Mouse (Mus musculus): ENCODE data around the gene Slit3.

GRCm38 (mm10) chr11:35198537-35199088, 77.6 kb downstream of the Slit3 start:
- TF ChIP-seq CTCF (IDR thresholded peaks at IDR 0.05; ENCODE audit: low read depth, low read length): no peak
- TF ChIP-seq POLR2A (IDR thresholded peaks at IDR 0.05; ENCODE audit: extremely low read depth, insufficient read depth, low read length): no peak
